Mouse (Mus musculus) brain, embryonic 14.5 days (tissue): ENCODE results near the gene Ninj2.

Experiments
- CTCF ChIP-seq: fragments of 200-500 bp; IDR thresholded peaks from 2 replicates; pipeline ENCODE4 v1.5.1; 2012; ENCODE audit warnings: inconsistent platforms, mild to moderate bottlenecking, moderate library complexity, borderline replicate concordance; ENCODE audit not compliant: insufficient read depth, insufficient read length; ENCODE audit errors: extremely low read depth
- POLR2A ChIP-seq: fragments of 200-500 bp; IDR thresholded peaks from 2 replicates; pipeline ENCODE4 v1.6.1; 2012; ENCODE audit warnings: mild to moderate bottlenecking, inconsistent platforms, borderline replicate concordance; ENCODE audit not compliant: poor library complexity, insufficient read depth, insufficient read length, severe bottlenecking; ENCODE audit errors: extremely low read depth

GRCm38 (mm10) chr6:120065552-120066177, 27.5 kb upstream of the Ninj2 start:
- TF ChIP-seq CTCF (no peak), POLR2A (no peak)
